Mouse (Mus musculus) spleen, postnatal 10 days (tissue): ENCODE measurements around the gene Fam13c.
"Not testable (repeated sequence)": the region's sequence is repeated elsewhere in the genome, so short reads cannot be mapped to it uniquely, and the experiment has no call there.

Source experiments
- DNase-seq, 2 experiments: peaks; one replicate each; pipeline ENCODE4 v3.0.0; 2021 to 2022; ENCODE audit warnings: low spot score in 2 of 2

Fam13c gene

DNA sequence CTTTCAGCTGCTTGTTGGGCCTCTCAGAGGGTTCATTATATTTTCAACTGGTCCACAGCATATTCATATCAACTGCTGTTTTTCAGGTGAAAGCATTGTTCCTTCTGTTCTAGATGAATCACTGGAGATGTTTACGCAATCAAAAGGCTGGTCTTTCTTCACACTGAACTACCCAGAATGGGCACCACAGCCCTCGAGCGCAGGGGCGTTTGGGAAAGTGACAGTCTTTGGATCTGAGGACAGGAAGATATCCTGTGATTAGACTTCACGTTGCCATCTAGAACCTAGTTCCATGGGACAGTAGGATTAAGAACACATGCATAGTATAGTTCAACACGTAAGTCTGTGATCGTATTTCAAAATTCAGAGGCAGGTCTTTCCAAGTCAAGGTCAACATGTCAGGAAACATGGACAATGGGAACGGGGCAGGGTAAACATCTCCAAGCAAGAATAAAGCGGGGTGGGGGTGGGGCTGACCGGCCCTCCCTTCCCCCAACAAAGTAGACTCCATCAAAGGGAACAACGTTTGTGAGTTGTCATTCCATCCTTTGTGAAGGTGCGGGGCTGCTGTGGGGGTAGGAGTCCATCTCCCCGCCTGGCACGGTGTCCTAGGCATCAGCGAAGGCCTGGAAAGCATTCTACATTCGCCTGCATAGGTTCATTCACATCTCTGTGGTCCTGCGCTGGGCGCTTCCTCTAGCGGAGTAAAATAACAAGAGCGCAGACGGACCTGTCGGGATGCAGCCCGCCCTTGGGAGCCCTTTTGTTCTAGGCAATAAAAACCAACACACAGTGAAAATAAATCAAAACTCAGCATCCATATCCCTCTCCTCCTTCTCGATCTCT is at the start of gene Fam13c:
Gene Fam13c (plus strand): TSS at position 806 of the 846 bp plus-strand sequence.
- DNase-seq = no peak

- DNase-seq = no peak
Measured at GRCm38 (mm10) chr10:70395900-70396299, 44.4 kb upstream of the Fam13c start.

- no peak for DNase-seq
Measured at GRCm38 (mm10) chr10:70398224-70398623, 42.1 kb upstream of the Fam13c start.

- DNase-seq = no peak
Measured at GRCm38 (mm10) chr10:70402006-70402405, 38.3 kb upstream of the Fam13c start.

- DNase-seq = no peak
Measured at GRCm38 (mm10) chr10:70402711-70403110, 37.6 kb upstream of the Fam13c start.

DNA sequence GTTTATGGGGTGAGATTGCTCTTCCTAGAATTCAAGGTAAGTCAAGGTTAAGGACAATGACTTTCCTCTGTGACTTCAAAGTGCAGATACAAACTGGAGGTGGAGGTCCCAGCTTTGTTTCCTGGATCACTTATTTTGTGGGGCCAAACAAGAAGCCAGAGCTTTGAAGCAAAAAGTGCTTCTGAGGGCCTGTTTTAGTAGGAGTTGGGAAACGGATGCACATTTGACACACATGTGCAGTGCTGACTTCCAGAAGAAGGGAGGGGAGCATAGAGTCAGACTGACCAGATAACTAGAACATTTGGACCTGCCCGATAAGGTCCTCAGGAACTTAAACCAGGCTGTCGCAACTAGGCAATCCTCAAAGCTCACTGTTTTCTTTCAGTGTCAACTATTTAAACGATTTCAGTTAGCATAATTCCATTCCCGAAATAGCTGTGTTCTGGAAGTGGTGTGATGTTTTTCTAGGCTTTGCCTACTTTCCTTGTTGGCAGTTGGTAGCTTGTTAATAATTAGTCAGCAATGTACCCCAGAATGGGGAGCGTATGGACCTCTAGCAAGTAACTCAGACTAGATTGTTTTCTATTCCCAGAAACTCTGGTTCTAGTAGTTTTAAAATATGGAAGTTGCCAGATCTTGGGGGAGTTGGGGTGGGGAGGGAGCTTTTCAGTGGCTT is 22.3 kb upstream of the Fam13c start:
- no peak for DNase-seq

DNA sequence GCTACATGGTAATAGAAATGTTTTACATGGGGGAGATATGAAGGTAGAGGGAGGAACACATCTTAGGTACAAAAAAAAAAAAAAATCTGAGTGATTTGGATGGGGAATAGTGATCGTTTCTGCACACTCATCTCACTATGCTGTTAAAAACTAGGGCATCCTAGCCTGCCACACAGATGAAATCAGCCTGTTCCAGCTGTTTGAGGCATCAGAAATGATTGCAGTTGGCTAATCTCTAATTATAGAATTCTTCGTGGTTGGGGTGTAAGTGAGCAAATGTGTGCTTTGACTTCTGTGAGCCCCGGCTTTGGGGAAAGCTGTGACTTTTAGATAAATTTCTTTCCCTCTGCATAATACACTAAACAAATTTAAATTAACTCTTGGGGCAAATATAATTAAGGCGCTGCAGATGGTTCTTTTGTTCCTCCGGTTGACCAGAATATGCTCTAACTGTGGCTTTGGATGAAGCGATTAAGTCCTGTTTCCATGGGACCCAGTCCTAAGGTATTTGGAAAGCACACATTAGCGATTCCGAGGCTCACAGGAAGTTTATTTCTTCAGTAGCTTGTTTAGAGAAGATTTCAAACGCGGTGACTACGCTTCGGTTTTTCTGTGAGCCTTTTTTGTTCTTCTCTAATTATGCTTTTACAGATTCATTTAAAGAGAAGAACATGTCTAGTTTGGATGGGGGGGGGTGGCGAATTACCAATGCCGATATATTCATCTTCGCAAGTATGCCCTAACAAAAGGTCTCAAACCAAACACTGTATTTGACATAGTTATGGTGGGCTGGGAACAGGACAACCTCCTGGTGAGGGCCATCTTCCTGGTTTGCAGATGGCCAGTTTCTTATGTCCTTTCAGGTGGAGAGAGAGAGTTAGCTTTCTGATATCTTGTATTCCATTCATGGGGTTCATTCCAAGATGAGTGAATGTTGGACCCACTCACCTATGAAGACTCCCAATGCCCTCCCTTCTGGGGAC is 20.7 kb upstream of the Fam13c start:
- DNase-seq = no peak

DNA sequence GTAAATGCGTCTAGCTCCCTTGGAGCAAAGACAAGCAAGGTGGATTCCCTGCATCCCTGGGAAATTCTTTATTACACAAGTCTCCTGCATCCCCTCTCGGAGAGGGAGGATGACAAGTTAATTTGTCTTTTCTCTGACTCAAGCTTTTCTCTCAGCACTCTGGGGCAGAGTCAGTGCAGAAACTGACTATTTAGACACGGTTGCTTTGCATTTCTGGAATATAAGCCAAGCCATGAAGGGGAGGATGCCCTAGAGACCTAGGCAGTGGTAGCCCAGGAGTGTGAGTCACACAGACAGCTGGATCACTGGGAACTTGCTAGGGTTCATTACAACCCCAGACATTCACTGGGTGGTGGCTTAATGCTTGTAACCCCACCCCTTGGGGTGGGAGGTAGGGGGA is 13.9 kb upstream of the Fam13c start:
- no peak for DNase-seq

DNA sequence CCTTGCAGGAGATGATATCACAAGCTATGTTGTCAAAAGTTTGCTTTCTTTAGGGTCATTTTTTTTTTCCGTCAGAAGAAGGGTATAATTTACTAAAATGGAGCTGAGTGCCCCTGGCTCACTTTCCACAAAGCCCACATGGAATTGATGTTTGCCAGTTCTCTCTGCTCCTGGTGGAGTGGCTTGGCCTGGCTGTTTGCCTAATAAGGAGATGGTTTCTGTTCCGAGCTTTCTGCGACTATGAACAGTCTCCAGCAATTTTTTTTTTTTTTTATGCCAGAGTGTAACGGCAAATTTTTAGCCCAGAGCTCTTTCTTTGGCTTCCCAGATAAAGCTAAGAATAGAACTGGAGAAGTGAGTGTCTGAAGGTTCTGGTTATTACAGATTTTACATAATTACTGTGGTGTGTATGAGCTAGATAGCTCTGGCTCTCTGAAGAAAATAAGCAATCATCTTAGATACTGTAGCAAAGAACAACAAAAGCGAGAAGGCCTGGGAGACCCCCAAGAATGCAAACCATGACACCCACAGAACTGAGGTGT is 12.1 kb upstream of the Fam13c start:
- DNase-seq = no peak

DNA sequence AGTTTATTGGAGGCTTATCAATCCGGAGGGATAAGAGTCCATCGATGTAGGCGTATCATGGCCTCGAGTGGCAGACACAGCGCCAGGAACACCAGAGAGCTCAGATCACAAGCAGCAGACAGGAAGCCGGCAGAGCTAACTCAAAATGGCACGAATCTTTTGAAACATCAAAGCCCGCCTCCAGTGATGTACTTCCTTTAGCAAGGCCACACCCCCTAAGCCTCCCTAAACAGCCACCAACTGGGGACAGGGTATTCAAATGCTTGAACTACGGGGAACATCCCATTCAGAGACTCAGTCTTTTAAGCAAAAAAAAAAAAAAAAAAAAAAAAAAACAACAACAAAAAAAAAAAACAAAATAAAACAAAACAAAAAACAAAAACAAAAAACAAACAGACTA is 10.9 kb upstream of the Fam13c start:
- no peak for DNase-seq

GRCm38 (mm10) chr10:70433334-70433733 is 6.9 kb upstream of the Fam13c start:
- no peak for DNase-seq

- not testable (repeated sequence) for DNase-seq
Measured at GRCm38 (mm10) chr10:70433736-70434135, 6.5 kb upstream of the Fam13c start.

- no peak for DNase-seq
Measured at GRCm38 (mm10) chr10:70436656-70437055, 3.6 kb upstream of the Fam13c start.

DNA sequence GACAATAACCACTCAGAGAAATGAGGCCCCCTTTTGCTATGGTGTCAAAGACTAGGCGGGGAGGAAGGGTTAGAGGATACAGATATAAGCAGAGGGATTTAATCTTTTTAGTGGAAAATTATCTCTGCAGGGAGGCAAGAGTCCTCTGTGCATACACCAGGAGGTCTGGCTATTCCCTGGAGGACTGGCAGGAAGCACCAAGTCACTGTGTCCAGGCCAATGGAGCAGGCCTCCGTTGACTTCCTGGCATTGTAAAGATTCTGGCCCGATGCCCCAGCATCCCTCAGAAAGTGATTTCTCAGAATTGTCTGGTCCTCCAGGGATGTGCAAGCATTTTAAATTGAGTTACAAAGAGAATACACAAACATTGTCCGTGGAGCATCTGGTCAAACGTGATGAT is 3.0 kb upstream of the Fam13c start:
- DNase-seq = no peak

GRCm38 (mm10) chr10:70440639-70441461 is 569 bp downstream of the Fam13c start:
- no peak for DNase-seq

DNA sequence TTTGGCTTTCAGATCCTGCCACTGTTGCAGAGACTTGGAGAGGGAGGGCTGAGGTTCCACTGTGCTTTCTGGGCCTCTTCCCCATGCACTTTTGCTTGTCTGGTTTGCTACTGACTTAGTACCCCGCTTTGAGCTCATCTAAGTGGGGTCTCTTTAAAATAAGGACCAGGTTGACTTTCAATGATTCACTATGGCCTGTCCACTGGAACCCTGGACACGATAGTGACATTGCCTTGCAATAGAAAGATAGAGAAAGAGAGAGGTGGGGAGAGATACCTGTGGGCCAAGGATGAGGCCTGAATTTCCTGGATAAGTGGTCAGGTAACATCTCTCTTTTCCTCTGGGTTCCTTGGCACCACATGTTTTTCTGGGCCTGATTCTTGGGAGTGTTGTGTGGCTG is 1.9 kb downstream of the Fam13c start:
- no peak for DNase-seq

DNA sequence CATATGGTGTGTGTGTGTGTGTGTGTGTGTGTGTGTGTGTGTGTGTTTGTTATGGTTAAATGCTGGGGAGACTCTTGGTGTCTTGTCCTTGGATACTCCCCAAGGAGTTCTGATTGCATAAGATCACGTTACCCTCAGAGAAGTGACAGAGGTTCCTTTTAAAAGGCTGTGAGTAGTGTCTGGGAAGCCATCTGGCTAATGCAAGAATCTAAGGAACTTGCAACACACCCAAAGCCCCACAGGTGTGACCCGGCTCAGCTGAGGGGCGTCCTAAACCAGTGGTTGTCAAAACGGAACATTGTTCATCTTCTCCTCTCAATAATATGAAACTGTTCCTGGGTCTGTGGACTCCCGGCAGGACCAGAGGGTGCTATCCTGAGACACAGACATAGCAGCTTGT is 2.3 kb downstream of the Fam13c start:
- no peak for DNase-seq

- DNase-seq = no peak
Measured at GRCm38 (mm10) chr10:70447787-70448186, 7.5 kb downstream of the Fam13c start.

DNA sequence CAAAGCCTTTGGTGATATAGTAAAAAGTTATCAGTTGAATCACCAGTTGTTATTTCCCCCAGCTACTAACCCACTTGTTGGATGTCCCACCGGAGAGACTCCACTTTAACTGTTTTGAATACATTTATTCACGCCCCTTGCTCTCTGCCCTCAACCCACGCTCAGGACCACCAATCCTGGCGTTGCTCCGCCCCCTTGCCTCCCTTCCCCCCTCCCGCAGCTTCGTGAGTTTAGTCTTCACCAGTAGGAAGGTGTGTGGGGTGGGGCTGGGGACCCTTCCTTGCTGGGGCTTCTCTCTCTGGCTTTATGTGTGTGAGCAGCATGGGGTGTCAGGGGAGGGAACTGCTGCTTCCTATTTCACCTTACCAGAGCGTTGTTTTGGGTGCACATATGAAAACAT is 8.9 kb downstream of the Fam13c start:
- no peak for DNase-seq

DNA sequence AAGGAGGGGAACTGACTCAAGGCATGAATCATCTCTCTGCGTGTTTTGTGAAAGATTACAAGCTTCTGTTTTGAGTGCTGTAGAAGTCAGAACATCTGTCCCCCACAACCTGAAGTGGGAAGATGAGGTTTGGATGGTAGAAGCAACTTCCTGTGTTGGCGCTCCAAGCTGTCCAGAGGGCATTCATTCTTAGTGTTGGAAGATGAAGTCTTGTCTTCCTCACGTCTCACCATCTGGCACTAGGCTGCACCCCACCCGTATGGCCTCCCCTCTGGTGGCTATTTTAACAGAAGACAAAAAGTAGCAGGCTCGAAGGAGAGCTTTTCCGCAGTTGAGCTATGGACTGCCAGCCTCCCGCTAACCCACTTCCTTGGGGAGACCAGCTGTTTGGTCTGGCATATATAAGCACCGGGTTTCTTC is 15.6 kb downstream of the Fam13c start:
- no peak for DNase-seq
